Mouse (Mus musculus) frontal cortex, adult (tissue): ENCODE data around the gene Wdr60.
A peak's percentile ranks its signal among the peaks of the same experiment; 100 is the strongest.
"Not testable (repeated sequence)": the region's sequence is repeated elsewhere in the genome, so short reads cannot be mapped to it uniquely, and the experiment has no call there.

Experiments
- ATAC-seq: cut with Nextera tagmentation; 2 replicates; pipeline ENCODE4 v1.9.2; 2017; ENCODE audit warnings: mild to moderate bottlenecking, moderate library complexity, mixed read lengths; ENCODE audit not compliant: low TSS enrichment

Gene Wdr60

GRCm38 (mm10) chr12:116262555-116263341 lies at the start of gene Wdr60:
Gene Wdr60, minus strand, starts transcription at chr12:116263022.
- peak; percentile 99 for ATAC-seq

GRCm38 (mm10) chr12:116308612-116309011 lies 45.8 kb upstream of the Wdr60 start:
- no peak for ATAC-seq

GRCm38 (mm10) chr12:116307870-116308269 lies 45.0 kb upstream of the Wdr60 start:
- ATAC-seq, result no peak

- ATAC-seq, result no peak
Measured at GRCm38 (mm10) chr12:116306042-116306441, 43.2 kb upstream of the Wdr60 start.

GRCm38 (mm10) chr12:116302181-116302580 lies 39.4 kb upstream of the Wdr60 start:
- no peak for ATAC-seq

- no peak for ATAC-seq
Measured at GRCm38 (mm10) chr12:116299906-116300305, 37.1 kb upstream of the Wdr60 start.

GRCm38 (mm10) chr12:116293599-116294292 lies 30.9 kb upstream of the Wdr60 start:
- ATAC-seq, result peak; percentile 69

- ATAC-seq, result no peak
Measured at GRCm38 (mm10) chr12:116293185-116293584, 30.4 kb upstream of the Wdr60 start.

GRCm38 (mm10) chr12:116283511-116283910 lies 20.7 kb upstream of the Wdr60 start:
- no peak for ATAC-seq

- no peak for ATAC-seq
Measured at GRCm38 (mm10) chr12:116282856-116283255, 20.0 kb upstream of the Wdr60 start.

GRCm38 (mm10) chr12:116281427-116282281 lies 18.8 kb upstream of the Wdr60 start:
- peak; percentile 36; the same call in 1 of the 2 replicates for ATAC-seq

- ATAC-seq, result peak; percentile 92
Measured at GRCm38 (mm10) chr12:116280653-116281364, 18.0 kb upstream of the Wdr60 start, which contains the start of gene Esyt2. Gene Esyt2, plus strand, starts transcription at chr12:116281196.

- no peak for ATAC-seq
Measured at GRCm38 (mm10) chr12:116280149-116280652, 17.4 kb upstream of the Wdr60 start.

GRCm38 (mm10) chr12:116279181-116279580 lies 16.4 kb upstream of the Wdr60 start:
- no peak for ATAC-seq

- no peak for ATAC-seq
Measured at GRCm38 (mm10) chr12:116278541-116278940, 15.7 kb upstream of the Wdr60 start.

- no peak for ATAC-seq
Measured at GRCm38 (mm10) chr12:116276961-116277360, 14.1 kb upstream of the Wdr60 start.

- no peak for ATAC-seq
Measured at GRCm38 (mm10) chr12:116275631-116276030, 12.8 kb upstream of the Wdr60 start.

GRCm38 (mm10) chr12:116275086-116275485 lies 12.3 kb upstream of the Wdr60 start, which contains the start of gene Gm11027:
Gene Gm11027, plus strand, starts transcription at chr12:116275386.
- not testable (repeated sequence) for ATAC-seq

GRCm38 (mm10) chr12:116273733-116274132 lies 10.9 kb upstream of the Wdr60 start:
- ATAC-seq, result no peak

GRCm38 (mm10) chr12:116271071-116271470 lies 8.2 kb upstream of the Wdr60 start:
- ATAC-seq, result no peak

GRCm38 (mm10) chr12:116270538-116270937 lies 7.7 kb upstream of the Wdr60 start:
- no peak for ATAC-seq
